Mouse (Mus musculus) C2C12 (cell line): ENCODE measurements around the gene Ppa1.

Source experiments
- CTCF ChIP-seq: IDR thresholded peaks from one replicate; pipeline ENCODE4 v1.5.1; 2011; ENCODE audit not compliant: control insufficient read depth, insufficient read depth, insufficient read length
- USF1 ChIP-seq: IDR thresholded peaks from one replicate; pipeline ENCODE4 v1.6.1; 2011; ENCODE audit warnings: low read depth, mild to moderate bottlenecking, control low read depth, moderate library complexity

DNA sequence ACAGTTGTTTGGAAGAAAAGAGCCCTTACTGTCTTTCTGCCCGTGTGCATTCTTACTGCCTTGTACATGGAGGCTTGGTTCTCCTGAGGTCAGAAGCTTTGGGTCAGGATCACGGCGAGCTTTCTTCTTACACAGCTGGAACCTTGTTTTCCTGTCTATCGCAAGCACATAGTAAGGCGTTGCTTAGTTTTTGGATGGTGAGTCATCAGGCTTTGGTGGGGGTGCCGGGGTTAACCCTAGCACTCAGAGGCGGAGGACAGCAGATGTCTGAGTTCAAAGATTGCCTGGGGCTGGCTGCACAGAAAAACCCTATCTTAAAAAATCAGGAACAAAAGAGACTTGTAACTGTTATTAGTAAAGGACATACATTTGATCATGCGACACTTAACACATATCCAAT, 13.5 kb downstream of the Ppa1 start:
- TF ChIP-seq CTCF (no peak), USF1 (no peak)
